Mouse (Mus musculus) hindbrain, embryonic 11.5 days (tissue): ENCODE data around the gene Copz1. TPM values are rescaled to one million over a fixed set of nuclear protein-coding genes. Genes with fewer than 3 reads are reported as not detected.
"Not testable (repeated sequence)": the region's sequence is repeated elsewhere in the genome, so short reads cannot be mapped to it uniquely, and the experiment has no call there.

ENCODE experiments used
- ATAC-seq: fragments of 200-750 bp; cut with Nextera tagmentation; 2 replicates; pipeline ENCODE4 v1.8.0; 2017; ENCODE audit warnings: mild to moderate bottlenecking, moderate TSS enrichment, moderate library complexity; ENCODE audit not compliant: low FRiP score
- DNase-seq: peaks from one replicate; pipeline ENCODE4 v3.0.0-alpha.2; 2015; ENCODE audit warnings: low spot score
- H3K27ac ChIP-seq: fragments of 300-500 bp; sonication (generic); 2 replicates; pipeline ENCODE4 v1.5.1; 2014; ENCODE audit warnings: mild to moderate bottlenecking, low read depth, low read length
- H3K27me3 ChIP-seq: fragments of 300-500 bp; sonication (generic); 2 replicates; pipeline ENCODE4 v1.6.1; 2014; ENCODE audit warnings: mild to moderate bottlenecking, low read length, moderate library complexity, mixed read lengths; ENCODE audit not compliant: control insufficient read depth, insufficient read depth
- H3K36me3 ChIP-seq: fragments of 300-500 bp; sonication (generic); 2 replicates; pipeline ENCODE4 v1.6.1; 2014; ENCODE audit warnings: mild to moderate bottlenecking, low read length, moderate library complexity, mixed read lengths; ENCODE audit not compliant: control insufficient read depth, insufficient read depth
- H3K4me1 ChIP-seq: fragments of 300-500 bp; sonication (generic); replicated peaks from 2 replicates; pipeline ENCODE4 v1.6.1; 2014; ENCODE audit warnings: low read length, mixed read lengths; ENCODE audit not compliant: control insufficient read depth, insufficient read depth
- H3K4me2 ChIP-seq: fragments of 300-500 bp; sonication (generic); replicated peaks from 2 replicates; pipeline ENCODE4 v1.6.1; 2014; ENCODE audit warnings: mild to moderate bottlenecking, low read depth, low read length
- H3K4me3 ChIP-seq: fragments of 300-500 bp; sonication (generic); 2 replicates; pipeline ENCODE4 v1.5.1; 2014; ENCODE audit warnings: low read depth, low read length
- H3K9ac ChIP-seq: fragments of 300-500 bp; sonication (generic); 2 replicates; pipeline ENCODE4 v1.6.1; 2014; ENCODE audit warnings: low read depth, low read length
- H3K9me3 ChIP-seq: fragments of 300-500 bp; sonication (generic); 2 replicates; pipeline ENCODE4 v1.6.1; 2016; ENCODE audit warnings: low read length; ENCODE audit not compliant: control insufficient read depth
- WGBS: fragments of 180-500 bp; shearing (Covaris S2); extraction: QIAGEN DNeasy Blood & Tissue Kit; methylation state at CpG from one replicate; pipeline ENCODE4 v1.1.7; 2014; 5-methylcytosine and 5-hydroxymethylcytosine counted together
- polyA plus RNA-seq: library from polyadenylated mRNA; unstranded; fragments of >200 nt; fragmentation: Nextera tagmentation; extraction: Ambion mirVana; gene quantifications from 2 replicates; pipeline ENCODE4 v1.2.1, GENCODE M21; 2014

Copz1 gene
- polyA plus RNA-seq, 1 experiment from 2014 or later, result 310 TPM

- Histone ChIP-seq H3K27me3 (no peaks in the 10 kb centered on the region), H3K4me3 (no peak overlapping the region), H3K9me3 (no peaks in the 10 kb centered on the region), H3K4me2 (no peak overlapping the region), H3K4me1 (no peaks in the 10 kb centered on the region), H3K9ac (no peak overlapping the region), H3K27ac (peak overlapping the region; percentile 33; the same call in 1 of the 2 replicates), H3K36me3 (peaks cover 26% of the 10 kb centered on the region)
- ATAC-seq (peak; percentile 28; the same call in 1 of the 2 replicates), DNase-seq (no peak)
- WGBS, result 83% methylated on average over 28 of the region's 28 CpGs
Measured at GRCm38 (mm10) chr15:103248401-103249313, 23.9 kb upstream of the Copz1 start.

DNA sequence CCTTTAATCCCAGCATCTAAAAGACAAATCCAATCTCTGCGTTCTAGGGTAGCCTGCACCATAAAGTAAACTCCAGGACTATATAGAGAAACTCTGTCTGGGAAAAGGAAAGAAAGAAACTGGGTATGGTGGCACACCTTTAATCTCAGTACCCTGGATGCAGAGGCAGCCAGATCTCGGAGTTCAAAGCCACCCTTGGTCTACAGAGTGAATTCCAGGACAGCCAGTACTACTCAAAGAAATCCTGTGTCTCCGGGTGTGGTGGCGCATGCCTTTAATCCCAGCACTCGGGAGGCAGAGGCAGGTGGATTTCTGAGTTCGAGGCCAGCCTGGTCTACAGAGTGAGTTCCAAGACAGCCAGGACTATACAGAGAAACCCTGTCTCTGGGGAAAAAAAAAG is 23.0 kb upstream of the Copz1 start:
- H3K4me1 ChIP-seq, H3K27me3 ChIP-seq, H3K9me3 ChIP-seq, H3K4me3 ChIP-seq, ATAC-seq, H3K4me2 ChIP-seq, H3K9ac ChIP-seq, DNase-seq: not testable (repeated sequence)
- 83% methylated on average over 6 of the region's 6 CpGs for WGBS
- peaks cover 22% of the 10 kb centered on the region for H3K36me3 ChIP-seq
- peak overlapping the region; percentile 33; the same call in 1 of the 2 replicates for H3K27ac ChIP-seq

- Histone ChIP-seq H3K27me3 (0 out of 2 replicates have a peak, but pooled peaks cover 3% of the 10 kb centered on the region), H3K9ac (no peak overlapping the region), H3K36me3 (peaks cover 19% of the 10 kb centered on the region), H3K4me2 (no peak overlapping the region), H3K27ac (peak overlapping the region; percentile 11; the same call in 1 of the 2 replicates), H3K4me1 (peaks cover 5% of the 10 kb centered on the region; the same call in 1 of the 2 replicates), H3K9me3 (no peaks in the 10 kb centered on the region), H3K4me3 (no peak overlapping the region)
- 30% methylated on average over 2 of the region's 2 CpGs for WGBS
- peak; percentile 76 for DNase-seq
- ATAC-seq, result peak; percentile 34; the same call in 1 of the 2 replicates
Measured at GRCm38 (mm10) chr15:103250195-103250740, 22.2 kb upstream of the Copz1 start.

DNA sequence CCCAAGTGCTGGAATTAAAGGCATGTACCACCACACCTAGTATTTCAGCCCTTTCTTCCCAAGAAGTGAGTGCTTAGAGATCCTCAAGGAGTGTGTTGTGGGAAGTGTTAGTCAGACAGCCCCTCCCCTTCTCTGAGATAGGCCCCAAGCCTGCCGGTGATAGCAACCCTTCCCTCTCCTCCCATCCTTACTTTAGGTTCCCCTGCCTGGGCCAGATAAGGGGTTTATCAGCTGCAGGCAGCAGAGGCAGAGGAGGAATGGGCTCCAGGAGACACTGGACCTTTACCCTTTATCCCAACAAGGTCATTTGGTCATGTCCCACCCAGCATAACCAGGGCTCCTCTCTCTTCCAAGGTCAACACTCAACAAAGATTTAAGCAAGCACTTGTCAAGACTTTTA is 20.9 kb upstream of the Copz1 start:
- H3K27me3 ChIP-seq, result 0 out of 2 replicates have a peak, but pooled peaks cover 3% of the 10 kb centered on the region
- DNase-seq (no peak), ATAC-seq (no peak)
- peaks cover 7% of the 10 kb centered on the region; the same call in 1 of the 2 replicates for H3K4me1 ChIP-seq
- no peak overlapping the region for H3K4me2 ChIP-seq
- 70% methylated on average over 1 of the region's 1 CpGs for WGBS
- H3K27ac ChIP-seq, result no peak overlapping the region
- no peak overlapping the region for H3K4me3 ChIP-seq
- H3K36me3 ChIP-seq, result peaks cover 12% of the 10 kb centered on the region; the same call in 1 of the 2 replicates
- no peak overlapping the region for H3K9ac ChIP-seq
- no peaks in the 10 kb centered on the region for H3K9me3 ChIP-seq

- H3K4me3 ChIP-seq, result no peak overlapping the region
- no peak overlapping the region for H3K27ac ChIP-seq
- ATAC-seq (no peak), DNase-seq (no peak)
- H3K9me3 ChIP-seq, result no peaks in the 10 kb centered on the region
- no peak overlapping the region for H3K9ac ChIP-seq
- peaks cover 5% of the 10 kb centered on the region; the same call in 1 of the 2 replicates for H3K36me3 ChIP-seq
- 0 out of 2 replicates have a peak, but pooled peaks cover 3% of the 10 kb centered on the region for H3K27me3 ChIP-seq
- H3K4me2 ChIP-seq, result no peak overlapping the region
- H3K4me1 ChIP-seq, result peaks cover 7% of the 10 kb centered on the region; the same call in 1 of the 2 replicates
- WGBS, result 90% methylated on average over 3 of the region's 3 CpGs
Measured at GRCm38 (mm10) chr15:103252660-103253059, 19.9 kb upstream of the Copz1 start.

DNA sequence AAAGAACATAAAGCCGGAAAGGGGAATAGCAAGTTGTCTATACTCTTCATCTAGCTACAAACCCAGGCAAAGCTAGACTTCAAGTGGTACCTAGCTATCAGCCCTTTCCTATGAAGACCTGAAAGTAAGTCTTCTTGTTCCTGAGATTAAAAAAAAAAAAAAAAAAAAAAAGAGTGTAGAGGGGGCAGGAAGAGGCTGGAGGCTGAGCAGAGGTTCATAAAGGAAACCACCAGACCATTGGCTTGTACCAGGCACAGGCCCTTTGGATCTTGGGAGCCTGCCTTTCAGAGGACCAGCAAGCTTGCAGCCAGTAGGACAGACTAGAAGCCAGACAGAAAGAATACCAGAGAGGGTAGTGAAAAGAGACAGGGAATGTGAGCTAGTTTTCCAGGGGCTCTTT is 19.2 kb upstream of the Copz1 start:
- H3K27ac ChIP-seq, result no peak overlapping the region
- ATAC-seq, result no peak
- H3K4me3 ChIP-seq, result no peak overlapping the region
- no peaks in the 10 kb centered on the region for H3K9me3 ChIP-seq
- H3K4me2 ChIP-seq, result no peak overlapping the region
- DNase-seq, result no peak
- no peak overlapping the region for H3K9ac ChIP-seq
- H3K36me3 ChIP-seq, result peaks cover 4% of the 10 kb centered on the region; the same call in 1 of the 2 replicates
- 85% methylated on average over 1 of the region's 1 CpGs for WGBS
- peaks cover 9% of the 10 kb centered on the region; the same call in 1 of the 2 replicates for H3K4me1 ChIP-seq
- 0 out of 2 replicates have a peak, but pooled peaks cover 3% of the 10 kb centered on the region for H3K27me3 ChIP-seq

GRCm38 (mm10) chr15:103255169-103255568 is 17.3 kb upstream of the Copz1 start:
- H3K4me1 ChIP-seq, result peaks cover 10% of the 10 kb centered on the region; the same call in 1 of the 2 replicates
- WGBS, result 0% methylated on average over 15 of the region's 25 CpGs

GRCm38 (mm10) chr15:103256210-103256986 is 16.1 kb upstream of the Copz1 start:
- 87% methylated on average over 6 of the region's 6 CpGs for WGBS
- H3K36me3 ChIP-seq, result no peaks in the 10 kb centered on the region
- DNase-seq (no peak), ATAC-seq (no peak)
- H3K9me3 ChIP-seq, result no peaks in the 10 kb centered on the region
- no peak overlapping the region for H3K27ac ChIP-seq
- peaks cover 10% of the 10 kb centered on the region; the same call in 1 of the 2 replicates for H3K4me1 ChIP-seq
- H3K4me2 ChIP-seq, result no peak overlapping the region
- no peak overlapping the region for H3K9ac ChIP-seq
- no peak overlapping the region for H3K4me3 ChIP-seq
- H3K27me3 ChIP-seq, result 0 out of 2 replicates have a peak, but pooled peaks cover 3% of the 10 kb centered on the region

More at GRCm38 (mm10) chr15:103255169-103255568, 17.3 kb upstream of the Copz1 start:
- 0 out of 2 replicates have a peak, but pooled peaks cover 3% of the 10 kb centered on the region for H3K27me3 ChIP-seq
- DNase-seq, result peak; percentile 60
- peak; percentile 63; the same call in 1 of the 2 replicates for ATAC-seq
- H3K36me3 ChIP-seq, result no peaks in the 10 kb centered on the region
- H3K27ac ChIP-seq, result no peak overlapping the region
- H3K9ac ChIP-seq, result peak overlapping the region; percentile 58
- H3K4me3 ChIP-seq, result peak overlapping the region; percentile 32
- no peaks in the 10 kb centered on the region for H3K9me3 ChIP-seq
- H3K4me2 ChIP-seq, result peak overlapping the region; percentile 80
